Mouse (Mus musculus): ENCODE measurements around the gene Rspo3. TPM values are rescaled to one million over a fixed set of nuclear protein-coding genes. Genes with fewer than 3 reads are reported as not detected.
A peak's percentile ranks its signal among the peaks of the same experiment; 100 is the strongest.

Rspo3 gene
- 6.1 TPM in 2 replicates for polyA plus RNA-seq (2016; fragmentation: Nextera tagmentation; extraction: Ambion mirVana)

DNA sequence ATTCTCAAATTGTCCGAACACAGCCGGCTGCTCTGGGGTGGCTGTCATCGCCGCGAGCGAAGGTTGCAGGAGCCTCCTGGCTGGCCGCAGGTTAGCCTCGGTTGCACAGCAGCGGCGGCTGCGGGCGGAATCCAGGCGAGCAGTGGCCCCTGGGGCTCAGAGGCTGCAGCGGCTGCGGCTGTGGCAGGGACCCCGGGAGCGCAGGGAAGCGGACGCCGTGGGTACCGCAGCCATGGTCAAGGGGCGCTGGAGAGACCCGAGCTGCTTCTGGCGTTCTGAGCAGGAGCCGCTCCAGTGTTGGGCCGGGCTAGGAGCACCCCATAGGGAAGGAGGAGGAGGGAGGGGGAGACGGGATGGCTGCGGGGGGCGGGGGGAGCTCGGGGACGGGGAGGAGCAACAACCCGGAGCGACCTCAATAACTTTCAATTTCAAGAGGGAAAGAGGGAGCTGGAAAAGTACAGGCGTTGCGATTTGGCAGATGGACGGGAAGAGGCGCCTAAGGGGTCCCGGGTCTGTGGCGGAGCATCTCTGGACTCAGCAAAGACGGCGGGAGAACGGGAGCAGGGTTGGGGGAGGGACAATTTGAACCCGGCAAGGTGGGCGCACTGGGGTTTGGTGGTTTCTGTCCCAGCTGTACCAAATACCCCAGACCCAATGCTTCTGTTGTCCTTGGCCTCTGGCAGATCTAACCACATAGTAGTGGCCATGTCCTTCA lies at the start of gene Rspo3:
TSS of gene Rspo3 (minus strand) at position 322 of the 715 bp plus-strand sequence.
- H3K4me2 ChIP-seq = peak within 1 kb of the TSS; percentile 69
- peak within 1 kb of the TSS; percentile 55 for H3K4me3 ChIP-seq
- H3K9ac ChIP-seq = peak within 1 kb of the TSS; percentile 31; the same call in 1 of the 2 replicates
- no peak within 1 kb of the TSS for H3K27ac ChIP-seq
- no peaks in the 10 kb centered on the region for H3K4me1 ChIP-seq
- H3K27me3 ChIP-seq (replicated peaks) = peaks cover 46% of the 10 kb centered on the region
- no peaks in the 10 kb centered on the region for H3K9me3 ChIP-seq (replicated peaks)
- H3K36me3 ChIP-seq = no peaks in the 10 kb centered on the region
- ATAC-seq = peak; percentile 59; the same call in 1 of the 2 replicates
- WGBS (ENCODE audit: insufficient replicate concordance) = under 1% methylated on average over 43 of the region's 44 CpGs

DNA sequence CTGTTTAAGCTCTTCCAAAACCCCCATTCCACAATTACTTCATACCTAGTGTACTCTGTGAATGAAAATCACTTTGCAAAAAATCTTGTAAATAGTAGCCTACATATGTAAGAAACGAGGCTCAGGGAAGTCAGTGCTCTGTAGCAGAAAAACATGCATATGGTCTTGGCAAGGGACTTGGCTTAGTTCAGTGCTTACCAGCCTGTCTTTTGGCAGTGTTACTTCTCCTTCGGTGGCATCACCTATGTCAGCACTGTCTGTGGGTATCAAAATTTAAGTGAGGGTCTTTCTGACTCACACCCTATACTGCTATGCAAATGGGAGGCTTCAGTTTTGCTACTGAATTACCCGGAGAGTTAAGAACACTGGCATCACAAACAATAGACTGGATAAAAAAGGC lies 46.3 kb upstream of the Rspo3 start:
- H3K36me3 ChIP-seq = no peaks in the 10 kb centered on the region
- no peaks in the 10 kb centered on the region for H3K27me3 ChIP-seq (replicated peaks)
- no peaks in the 10 kb centered on the region for H3K9me3 ChIP-seq (replicated peaks)
- H3K4me3 ChIP-seq = no peak overlapping the region
- H3K4me1 ChIP-seq = no peaks in the 10 kb centered on the region
- 48% methylated on average over 3 of the region's 3 CpGs for WGBS (ENCODE audit: insufficient replicate concordance)
- no peak for ATAC-seq
- H3K9ac ChIP-seq = no peak overlapping the region
- H3K27ac ChIP-seq = no peak overlapping the region
- no peak overlapping the region for H3K4me2 ChIP-seq

DNA sequence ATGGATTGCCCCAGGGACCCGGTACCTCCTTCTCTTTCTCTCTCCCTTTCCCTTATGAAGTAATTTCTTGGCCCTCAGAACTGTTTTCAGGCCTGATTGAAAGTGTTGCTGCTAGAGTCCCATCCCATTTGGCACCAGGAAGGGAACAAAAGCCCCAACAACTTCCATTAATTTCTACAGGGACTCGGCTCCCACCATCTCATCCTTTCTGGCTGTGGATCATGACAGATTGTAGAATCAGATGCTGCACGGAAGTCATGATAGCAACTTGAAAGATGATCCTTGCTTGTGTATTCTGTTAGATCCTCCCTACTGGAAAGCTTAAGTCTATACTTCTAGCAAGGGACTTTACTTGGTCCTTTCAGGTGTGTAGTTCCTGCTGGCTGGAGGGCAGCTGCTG lies 45.8 kb upstream of the Rspo3 start:
- no peaks in the 10 kb centered on the region for H3K9me3 ChIP-seq (replicated peaks)
- no peak overlapping the region for H3K4me3 ChIP-seq
- H3K27me3 ChIP-seq (replicated peaks) = no peaks in the 10 kb centered on the region
- no peak for ATAC-seq
- H3K27ac ChIP-seq = no peak overlapping the region
- H3K4me2 ChIP-seq = no peak overlapping the region
- H3K36me3 ChIP-seq = no peaks in the 10 kb centered on the region
- WGBS (ENCODE audit: insufficient replicate concordance) = 64% methylated on average over 3 of the region's 3 CpGs
- no peak overlapping the region for H3K9ac ChIP-seq
- no peaks in the 10 kb centered on the region for H3K4me1 ChIP-seq

DNA sequence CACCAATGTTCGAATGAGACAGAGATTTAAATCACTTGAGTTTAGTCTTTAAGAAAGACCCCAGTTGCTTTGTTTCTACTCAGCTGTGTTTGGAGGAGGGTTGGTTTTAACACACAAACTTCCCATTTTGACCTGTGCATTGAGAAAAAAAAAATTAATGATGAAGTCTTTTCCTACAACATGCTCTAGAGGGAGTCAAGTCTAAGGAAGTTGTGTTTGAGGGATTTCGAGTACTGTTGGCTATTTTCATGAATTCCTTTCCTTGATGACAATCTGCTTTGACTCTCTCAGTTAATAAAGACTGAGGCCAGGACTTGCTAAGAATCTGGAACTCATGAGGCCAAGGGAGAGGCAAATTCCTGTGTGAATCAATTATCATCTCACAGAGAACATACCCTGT lies 20.3 kb upstream of the Rspo3 start:
- 36% methylated on average over 2 of the region's 2 CpGs for WGBS (ENCODE audit: insufficient replicate concordance)
- H3K4me1 ChIP-seq = no peaks in the 10 kb centered on the region
- no peak for ATAC-seq
- H3K27me3 ChIP-seq (replicated peaks) = no peaks in the 10 kb centered on the region
- H3K4me3 ChIP-seq = no peak overlapping the region
- no peak overlapping the region for H3K9ac ChIP-seq
- H3K9me3 ChIP-seq (replicated peaks) = no peaks in the 10 kb centered on the region
- H3K36me3 ChIP-seq = no peaks in the 10 kb centered on the region
- no peak overlapping the region for H3K27ac ChIP-seq
- no peak overlapping the region for H3K4me2 ChIP-seq

DNA sequence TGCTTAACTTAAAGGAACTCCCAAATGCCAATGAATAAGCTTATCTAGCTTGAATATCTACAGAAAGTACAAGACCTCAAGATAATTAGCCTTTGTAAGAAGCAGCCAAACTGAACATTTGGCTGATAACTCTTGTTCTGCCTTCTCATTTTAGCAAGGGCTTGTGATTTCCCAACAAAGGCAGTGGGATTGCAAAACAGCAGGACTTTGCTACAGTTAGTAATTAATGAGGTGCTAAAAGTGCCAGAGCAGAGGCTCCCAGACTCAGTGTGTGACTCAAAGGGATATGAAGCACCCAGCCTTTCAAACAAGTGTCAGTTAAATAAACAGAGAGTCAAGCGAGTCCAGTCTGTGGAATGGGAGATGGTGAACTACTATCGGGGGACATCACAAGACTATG lies 18.7 kb upstream of the Rspo3 start:
- Histone ChIP-seq H3K9me3 (replicated peaks) (no peaks in the 10 kb centered on the region), H3K4me2 (no peak overlapping the region), H3K27me3 (replicated peaks) (no peaks in the 10 kb centered on the region), H3K36me3 (no peaks in the 10 kb centered on the region), H3K4me1 (no peaks in the 10 kb centered on the region), H3K4me3 (no peak overlapping the region), H3K9ac (no peak overlapping the region), H3K27ac (no peak overlapping the region)
- no peak for ATAC-seq
- WGBS (ENCODE audit: insufficient replicate concordance) = 51% methylated on average over 2 of the region's 2 CpGs

DNA sequence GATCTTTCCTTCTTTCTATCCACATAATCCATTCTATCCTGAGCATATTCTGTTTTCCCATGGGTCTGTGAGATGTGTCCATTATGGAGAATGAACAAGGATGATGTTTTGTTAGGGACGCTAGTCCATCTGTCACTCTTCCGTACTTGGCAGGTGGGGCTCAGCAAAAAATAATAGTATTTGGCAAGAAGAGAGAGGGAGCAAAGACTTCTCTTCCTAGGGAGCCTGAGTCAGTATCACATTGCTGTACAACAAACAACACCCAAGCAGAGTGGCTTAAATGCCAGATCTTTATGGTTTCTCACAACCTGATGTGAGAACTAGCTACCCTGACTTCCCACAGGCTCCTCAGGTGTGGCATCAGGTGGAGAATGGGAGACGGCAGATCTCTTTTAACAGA lies 7.3 kb upstream of the Rspo3 start:
- no peak overlapping the region for H3K4me3 ChIP-seq
- no peak overlapping the region for H3K4me2 ChIP-seq
- H3K4me1 ChIP-seq = no peaks in the 10 kb centered on the region
- WGBS (ENCODE audit: insufficient replicate concordance) = 69% methylated on average over 3 of the region's 3 CpGs
- H3K27ac ChIP-seq = no peak overlapping the region
- H3K9ac ChIP-seq = no peak overlapping the region
- no peaks in the 10 kb centered on the region for H3K36me3 ChIP-seq
- no peaks in the 10 kb centered on the region for H3K9me3 ChIP-seq (replicated peaks)
- no peak for ATAC-seq
- H3K27me3 ChIP-seq (replicated peaks) = no peaks in the 10 kb centered on the region

DNA sequence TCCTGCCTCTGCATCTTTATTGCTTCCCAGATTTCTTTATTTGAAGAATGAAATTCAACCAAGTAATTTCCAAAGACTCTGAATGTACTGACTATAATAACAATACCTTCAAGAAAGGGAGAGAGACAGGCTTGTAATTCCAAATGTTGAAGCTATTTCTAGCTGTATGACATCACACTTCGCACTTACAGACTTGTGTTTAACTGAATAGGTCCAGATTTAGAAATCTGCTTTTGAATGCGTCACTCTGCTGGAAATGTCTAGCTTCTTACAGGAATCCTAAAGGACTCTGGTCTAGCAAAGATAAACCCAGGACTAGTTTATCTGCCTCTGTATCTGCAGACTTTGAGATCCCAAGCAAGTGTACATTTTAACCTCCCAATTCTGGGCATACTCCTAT lies 3.8 kb upstream of the Rspo3 start:
- H3K9ac ChIP-seq = no peak overlapping the region
- H3K9me3 ChIP-seq (replicated peaks) = no peaks in the 10 kb centered on the region
- H3K27ac ChIP-seq = no peak overlapping the region
- no peaks in the 10 kb centered on the region for H3K4me1 ChIP-seq
- no peak for ATAC-seq
- H3K4me3 ChIP-seq = no peak overlapping the region
- 41% methylated on average over 2 of the region's 2 CpGs for WGBS (ENCODE audit: insufficient replicate concordance)
- H3K27me3 ChIP-seq (replicated peaks) = peaks cover 27% of the 10 kb centered on the region
- H3K4me2 ChIP-seq = no peak overlapping the region
- H3K36me3 ChIP-seq = no peaks in the 10 kb centered on the region

DNA sequence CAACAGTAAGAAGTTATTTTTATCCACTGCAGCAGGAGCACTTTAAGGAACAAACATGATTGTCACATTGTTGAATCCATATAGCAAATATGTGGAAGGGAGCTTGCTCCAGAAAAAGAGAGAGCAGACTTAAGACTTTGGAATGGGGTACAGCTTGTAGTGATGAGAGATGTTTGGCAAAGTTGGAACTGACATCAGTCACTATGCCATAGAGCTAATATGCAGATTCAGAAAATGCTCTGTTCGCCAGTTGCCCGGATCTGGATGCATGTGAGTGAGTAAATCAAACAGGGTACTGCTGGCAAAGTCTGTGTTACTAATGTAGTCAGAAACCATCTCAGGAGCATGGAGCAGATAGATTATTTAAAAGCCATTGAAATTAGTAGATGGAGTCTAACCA lies 3.1 kb upstream of the Rspo3 start:
- Histone ChIP-seq H3K4me2 (no peak overlapping the region), H3K27ac (no peak overlapping the region), H3K27me3 (replicated peaks) (peaks cover 34% of the 10 kb centered on the region), H3K9me3 (replicated peaks) (no peaks in the 10 kb centered on the region), H3K4me1 (no peaks in the 10 kb centered on the region), H3K9ac (no peak overlapping the region), H3K4me3 (no peak overlapping the region), H3K36me3 (no peaks in the 10 kb centered on the region)
- ATAC-seq = no peak
- WGBS (ENCODE audit: insufficient replicate concordance) = 71% methylated on average over 2 of the region's 2 CpGs

DNA sequence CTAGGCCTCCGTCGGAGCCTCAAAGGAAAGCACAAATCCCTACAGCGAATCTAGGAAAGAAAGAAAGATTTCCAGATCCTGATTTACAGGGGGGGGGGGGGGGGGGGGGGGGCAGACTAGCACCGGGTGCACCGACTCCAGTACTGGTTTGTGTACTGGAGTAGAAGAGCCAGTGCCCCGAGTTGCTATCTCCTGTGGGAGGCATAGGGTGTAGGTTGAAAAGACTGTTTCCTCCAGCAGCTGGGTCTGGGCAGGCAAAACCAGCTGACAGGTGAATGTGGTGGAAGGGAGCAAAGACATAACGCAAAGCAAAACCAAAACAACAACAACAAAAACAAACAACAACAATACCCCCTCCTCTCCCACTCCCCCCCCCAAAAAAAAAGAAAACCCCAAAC lies 838 bp downstream of the Rspo3 start:
- Histone ChIP-seq H3K4me2 (peak overlapping the region; percentile 69), H3K27ac (no peak overlapping the region), H3K36me3 (no peaks in the 10 kb centered on the region), H3K4me3 (peak overlapping the region; percentile 55), H3K9ac (no peak overlapping the region), H3K9me3 (replicated peaks) (no peaks in the 10 kb centered on the region), H3K27me3 (replicated peaks) (peaks cover 46% of the 10 kb centered on the region), H3K4me1 (no peaks in the 10 kb centered on the region)
- no peak for ATAC-seq
- 1% methylated on average over 6 of the region's 7 CpGs for WGBS (ENCODE audit: insufficient replicate concordance)

DNA sequence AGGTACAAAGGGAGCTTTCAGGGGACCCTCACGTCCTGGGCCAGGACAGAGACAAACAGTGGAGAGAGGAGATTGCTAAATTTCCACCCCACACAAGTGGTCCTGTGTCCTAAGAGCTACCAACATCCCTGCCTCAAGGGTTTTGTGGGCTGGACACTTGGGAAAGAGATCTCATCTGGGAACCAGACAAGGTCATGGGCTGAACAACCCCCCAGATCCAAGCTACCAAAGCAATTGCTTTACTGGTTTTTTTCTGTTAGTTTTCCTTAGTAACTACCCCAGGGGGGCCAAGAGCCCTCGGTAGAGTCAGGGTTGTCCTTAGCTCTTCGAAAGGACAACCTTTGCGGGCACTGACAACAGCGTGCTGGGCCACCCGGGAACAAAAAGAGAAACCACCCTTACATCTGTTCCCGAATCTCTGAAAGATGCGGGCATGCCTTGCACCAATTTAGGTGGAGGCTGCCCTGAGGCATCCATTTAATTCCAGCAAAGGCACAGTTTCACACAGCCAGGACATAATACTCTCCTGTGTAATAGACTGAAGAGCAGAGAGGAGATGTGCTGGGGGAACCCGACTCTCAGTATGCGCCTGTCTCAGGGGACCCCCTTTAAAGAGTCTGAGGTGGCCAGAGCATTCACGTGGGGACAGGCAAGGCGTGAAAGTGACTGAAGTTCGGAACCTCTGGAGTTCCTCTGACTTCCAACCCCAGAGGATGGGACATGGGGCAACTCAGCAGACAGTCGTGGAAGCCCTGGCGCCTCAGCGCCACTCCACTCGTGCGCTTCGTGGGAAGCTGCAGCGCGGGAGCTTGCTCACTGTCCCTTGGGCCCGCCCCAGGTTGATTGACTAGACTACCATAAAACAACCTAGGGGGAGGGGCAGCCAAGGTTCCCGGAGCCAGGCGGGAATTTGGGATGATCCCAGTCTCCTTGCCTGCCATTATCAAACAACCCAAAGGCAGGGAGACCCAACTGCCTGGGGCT lies 1.5 kb downstream of the Rspo3 start:
- H3K4me1 ChIP-seq = no peaks in the 10 kb centered on the region
- peaks cover 46% of the 10 kb centered on the region for H3K27me3 ChIP-seq (replicated peaks)
- under 1% methylated on average over 24 of the region's 24 CpGs for WGBS (ENCODE audit: insufficient replicate concordance)
- no peaks in the 10 kb centered on the region for H3K36me3 ChIP-seq
- H3K9me3 ChIP-seq (replicated peaks) = no peaks in the 10 kb centered on the region
- 0 out of 2 replicates have a peak overlapping the region, but pooled peaks have one; percentile 4 for H3K27ac ChIP-seq
- ATAC-seq = no peak
- H3K9ac ChIP-seq = peak overlapping the region; percentile 31; the same call in 1 of the 2 replicates
- peak overlapping the region; percentile 55 for H3K4me3 ChIP-seq
- H3K4me2 ChIP-seq = peak overlapping the region; percentile 69

DNA sequence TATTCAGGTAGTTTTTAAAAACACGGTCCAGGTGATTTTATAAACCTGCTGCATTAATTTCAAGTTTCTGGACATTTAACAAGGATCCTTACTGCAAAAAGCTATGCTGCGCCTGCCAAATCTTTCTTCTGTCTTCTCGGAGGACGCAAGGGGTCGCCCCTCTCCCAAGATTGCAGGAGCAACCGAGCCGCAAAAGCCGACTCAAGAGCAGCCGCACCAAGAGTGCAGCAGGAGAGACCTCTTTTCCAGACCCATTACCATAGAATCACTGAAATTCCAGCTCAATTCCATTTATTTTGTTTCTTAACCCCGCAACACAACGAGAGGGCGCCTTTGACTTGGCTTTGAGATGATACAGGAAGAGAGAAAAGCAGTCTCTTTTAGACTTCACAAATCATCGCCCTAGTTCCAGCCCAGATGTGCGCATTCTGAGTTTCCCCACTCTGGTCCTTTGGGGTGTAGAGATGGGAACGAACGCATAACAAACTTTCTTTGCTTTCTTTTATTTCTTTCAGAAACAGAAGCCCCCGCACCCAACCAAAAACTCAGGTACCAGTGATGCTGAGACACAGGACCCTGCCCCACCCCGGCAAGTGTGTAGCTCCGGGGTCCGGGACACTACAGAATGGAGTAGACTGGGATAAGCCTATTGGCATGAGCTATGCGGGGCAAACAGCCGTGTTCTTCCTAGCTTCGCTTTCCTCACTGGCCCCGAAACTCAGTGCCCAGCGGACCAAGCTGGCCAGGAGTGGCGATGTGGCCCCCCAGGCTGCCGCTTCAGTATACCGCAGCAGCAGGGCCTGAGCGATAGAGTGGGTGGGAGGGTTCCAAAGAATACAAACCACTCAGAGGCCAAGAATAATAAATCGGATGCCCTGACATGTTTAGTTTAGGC lies 2.6 kb downstream of the Rspo3 start:
- Histone ChIP-seq H3K4me3 (peak overlapping the region; percentile 55), H3K36me3 (no peaks in the 10 kb centered on the region), H3K9ac (peak overlapping the region; percentile 31; the same call in 1 of the 2 replicates), H3K27ac (no peak overlapping the region), H3K4me2 (peak overlapping the region; percentile 69), H3K4me1 (no peaks in the 10 kb centered on the region), H3K9me3 (replicated peaks) (no peaks in the 10 kb centered on the region), H3K27me3 (replicated peaks) (peaks cover 46% of the 10 kb centered on the region)
- whole genome bisulfite sequencing (ENCODE audit: insufficient replicate concordance) = 1% methylated on average over 30 of the region's 30 CpGs
- ATAC-seq = no peak

Measured in liver, embryonic 12.5 days (tissue).